Mouse (Mus musculus) E14TG2a.4 (cell line): ENCODE measurements at regions not wholly inside any gene's neighbourhood (a gene's known extent, or its start where the extent isn't known, plus 50 kb on each side); places are given as distances from the start of the nearest gene placed in this dataset.

Source experiments
- CTCF ChIP-seq: conservative IDR thresholded peaks from 2 replicates; pipeline ENCODE4 v1.5.1; 2014; ENCODE audit warnings: low read length
- NANOG ChIP-seq: IDR thresholded peaks from 2 replicates; pipeline ENCODE4 v1.6.1; 2014; ENCODE audit warnings: borderline replicate concordance, low read length, mixed read lengths

GRCm38 (mm10) chr13:80231381-80231780 is 651.8 kb upstream of the Arrdc3 start:
- TF ChIP-seq CTCF (no peak), NANOG (no peak)
